Mouse (Mus musculus) embryonic stem cell, embryonic (primary cell): ENCODE results near the gene Sectm1b.
"Not testable (repeated sequence)": the region's sequence is repeated elsewhere in the genome, so short reads cannot be mapped to it uniquely, and the experiment has no call there.

Source experiments
- CTCF ChIA-PET, 4 experiments: fragments of 300-600 bp in 2 of 4; fragments of 350-600 bp in 2 of 4; sonication (Branson Sonifier 250); formaldehyde crosslinking; loops; one replicate each; lab custom pipeline; 2022; ENCODE audit warnings: inconsistent platforms in 2 of 4; lab: Charles Lee
- POLR2A ChIA-PET, 4 experiments: fragments of 300-600 bp in 2 of 4; fragments of 350-600 bp in 2 of 4; sonication (Branson Sonifier 250); formaldehyde crosslinking; loops; one replicate each; lab custom pipeline; 2022; ENCODE audit warnings: antibody characterized with exemption in 4 of 4, inconsistent platforms in 1 of 4; lab: Charles Lee

Gene Sectm1b

GRCm38 (mm10) chr11:121082857-121083500 is 19.6 kb upstream of the Sectm1b start:
- POLR2A ChIA-PET = no interaction called here
- CTCF ChIA-PET = interaction anchor here in 2 of 4 experiments (0.6 to 1.2 kb wide), 3 partner anchors 29 to 338 kb away, joined by 3 to 9 read pairs (median 3); partner anchors contain the start of gene Fn3krp (in 1 of the 2)

GRCm38 (mm10) chr11:121082250-121082649 is 18.9 kb upstream of the Sectm1b start:
- ChIA-PET POLR2A (interaction anchor here in 2 of 4 experiments (0.6 to 1.5 kb wide), 2 partner anchors 64 to 552 kb away, joined by 3 to 4 read pairs; partner anchors contain the start of genes Gcgr (in 1 of the 2) and Tex19.1 (in 1 of the 2)), CTCF (no interaction called here)

GRCm38 (mm10) chr11:121081120-121081519 is 17.8 kb upstream of the Sectm1b start, which contains the start of gene Sectm1a:
Sectm1a (minus strand) TSS chr11:121081220.
- POLR2A ChIA-PET = interaction anchor here in 2 of 4 experiments (0.8 to 1.5 kb wide), 3 partner anchors 11 to 65 kb away, joined by 3 to 6 read pairs (median 4); partner anchors contain the start of gene Tex19.1 (in 1 of the 2)
- CTCF ChIA-PET = interaction anchor here in 2 of 4 experiments (0.6 to 0.7 kb wide), 2 partner anchors 28 kb away, joined by 3 read pairs; no protein-coding TSS in a partner anchor

- POLR2A ChIA-PET = interaction anchor here in 1 of 4 experiments (0.6 kb wide), 1 partner anchor 329 kb away, joined by 11 read pairs; no protein-coding TSS in a partner anchor
- CTCF ChIA-PET = interaction anchor here in 1 of 4 experiments (1.3 kb wide), 1 partner anchor 27 kb away, joined by 3 read pairs; no protein-coding TSS in a partner anchor
Measured at GRCm38 (mm10) chr11:121080330-121080729, 17.0 kb upstream of the Sectm1b start.

GRCm38 (mm10) chr11:121075655-121076054 is 12.3 kb upstream of the Sectm1b start:
- ChIA-PET CTCF (interaction anchor here in 1 of 4 experiments (1.2 kb wide), 1 partner anchor 22 kb away, joined by 5 read pairs; no protein-coding TSS in a partner anchor), POLR2A (no interaction called here)

GRCm38 (mm10) chr11:121069662-121070061 is 6.3 kb upstream of the Sectm1b start:
- POLR2A ChIA-PET = interaction anchor here in 1 of 4 experiments (1.3 kb wide), 1 partner anchor 76 kb away, joined by 3 read pairs; the partner anchor contains the start of gene Tex19.1
- CTCF ChIA-PET = not testable (repeated sequence)

GRCm38 (mm10) chr11:121067895-121068294 is 4.5 kb upstream of the Sectm1b start:
- POLR2A ChIA-PET = no interaction called here

GRCm38 (mm10) chr11:121064197-121064596 is 828 bp upstream of the Sectm1b start:
- CTCF ChIA-PET = interaction anchor here in 3 of 4 experiments (0.8 to 3.5 kb wide), 3 partner anchors 11 to 610 kb away, joined by 8 to 13 read pairs (median 9); no protein-coding TSS in a partner anchor
- POLR2A ChIA-PET = interaction anchor here in 1 of 4 experiments (1.2 kb wide), 1 partner anchor 82 kb away, joined by 3 read pairs; the partner anchor contains the start of gene Tex19.1

More at GRCm38 (mm10) chr11:121067895-121068294, 4.5 kb upstream of the Sectm1b start:
- CTCF ChIA-PET = no interaction called here

- ChIA-PET CTCF (interaction anchor here in 2 of 4 experiments (0.7 to 3.5 kb wide), 2 partner anchors 8 to 550 kb away, joined by 3 to 13 read pairs; no protein-coding TSS in a partner anchor), POLR2A (no interaction called here)
Measured at GRCm38 (mm10) chr11:121061615-121062014, 1.8 kb downstream of the Sectm1b start.

- CTCF ChIA-PET, POLR2A ChIA-PET: not testable (repeated sequence)
Measured at GRCm38 (mm10) chr11:121060401-121061067, 2.8 kb downstream of the Sectm1b start.

- ChIA-PET POLR2A (no interaction called here), CTCF (no interaction called here)
Measured at GRCm38 (mm10) chr11:121059471-121059870, 3.9 kb downstream of the Sectm1b start.

- ChIA-PET POLR2A (no interaction called here), CTCF (interaction anchor here in 1 of 4 experiments (2.2 kb wide), 1 partner anchor 18 kb away, joined by 10 read pairs; no protein-coding TSS in a partner anchor)
Measured at GRCm38 (mm10) chr11:121058956-121059355, 4.4 kb downstream of the Sectm1b start.

- ChIA-PET CTCF (interaction anchor here in 1 of 4 experiments (0.6 to 2.2 kb wide), 2 partner anchors 17 to 1040 kb away, joined by 6 to 10 read pairs; no protein-coding TSS in a partner anchor), POLR2A (interaction anchor here in 1 of 4 experiments (0.5 kb wide), 1 partner anchor 88 kb away, joined by 4 read pairs; the partner anchor contains the start of gene Tex19.1)
Measured at GRCm38 (mm10) chr11:121058122-121058521, 5.2 kb downstream of the Sectm1b start.

GRCm38 (mm10) chr11:121056536-121057236 is 6.7 kb downstream of the Sectm1b start:
- ChIA-PET CTCF (interaction anchor here (0.5 to 4.0 kb wide), 6 partner anchors 9 to 663 kb away, joined by 3 to 27 read pairs (median 4); no protein-coding TSS in a partner anchor), POLR2A (interaction anchor here in 2 of 4 experiments (0.6 to 0.9 kb wide), 2 partner anchors 35 to 89 kb away, joined by 3 to 4 read pairs; partner anchors contain the start of gene Tex19.1 (in 1 of the 2))

GRCm38 (mm10) chr11:121053536-121053935 is 9.8 kb downstream of the Sectm1b start:
- POLR2A ChIA-PET = interaction anchor here in 3 of 4 experiments (0.6 to 1.5 kb wide), 7 partner anchors 12 to 267 kb away, joined by 3 to 5 read pairs (median 3); partner anchors contain the start of genes Tex19.1 (in 2 of the 3) and Narf (in 1 of the 3)
- CTCF ChIA-PET = interaction anchor here (0.5 to 4.0 kb wide), 105 partner anchors 9 to 512 kb away, joined by 3 to 27 read pairs (median 3); partner anchors contain the start of genes Cd7 (in 4 of the 4), Cenpx (in 2 of the 4), Sectm1b (in 2 of the 4) and Csnk1d (in 1 of the 4)

GRCm38 (mm10) chr11:121052387-121052786 is 11.0 kb downstream of the Sectm1b start:
- POLR2A ChIA-PET = no interaction called here
- CTCF ChIA-PET = no interaction called here

GRCm38 (mm10) chr11:121051793-121052192 is 11.6 kb downstream of the Sectm1b start:
- ChIA-PET POLR2A (no interaction called here), CTCF (interaction anchor here (0.6 to 1.5 kb wide), 4 partner anchors 10 to 282 kb away, joined by 3 to 5 read pairs (median 4); no protein-coding TSS in a partner anchor)
